Mouse (Mus musculus): ENCODE measurements around the gene Cacna1h. TPM values are rescaled to one million over a fixed set of nuclear protein-coding genes. Genes with fewer than 3 reads are reported as not detected.

Cacna1h gene
- polyA plus RNA-seq, 1 experiment from 2014 or later: 4.4 TPM

- Histone ChIP-seq H3K9me3 (ENCODE audit: control insufficient read depth, low read length) (no peaks in the 10 kb centered on the region), H3K4me1 (replicated peaks; ENCODE audit: control insufficient read depth, insufficient read depth, low read length) (0 out of 2 replicates have a peak, but pooled peaks cover 5% of the 10 kb centered on the region), H3K4me2 (ENCODE audit: low read depth, low read length, severe bottlenecking) (no peak overlapping the region), H3K4me3 (ENCODE audit: low read depth, low read length) (no peak overlapping the region), H3K36me3 (ENCODE audit: control insufficient read depth, insufficient read depth, low read length) (no peaks in the 10 kb centered on the region), H3K27ac (ENCODE audit: low read depth, low read length) (no peak overlapping the region), H3K9ac (ENCODE audit: low read length) (no peak overlapping the region), H3K27me3 (ENCODE audit: control insufficient read depth, insufficient read depth, low read length) (peaks cover 28% of the 10 kb centered on the region)
- 41% methylated on average over 8 of the region's 8 CpGs for WGBS
- ATAC-seq (replicated peaks; ENCODE audit: low FRiP score) (no peak), DNase-seq (ENCODE audit: low spot score) (no peak)
These were observed 37.8 kb upstream of the Cacna1h start for GRCm38 (mm10) chr17:25471418-25471817.

- H3K36me3 ChIP-seq (ENCODE audit: control insufficient read depth, insufficient read depth, low read length): no peaks in the 10 kb centered on the region
- 28% methylated on average over 8 of the region's 8 CpGs for WGBS
- no peak overlapping the region for H3K4me2 ChIP-seq (ENCODE audit: low read depth, low read length, severe bottlenecking)
- 0 out of 2 replicates have a peak, but pooled peaks cover 2% of the 10 kb centered on the region for H3K4me1 ChIP-seq (replicated peaks; ENCODE audit: control insufficient read depth, insufficient read depth, low read length)
- no peak overlapping the region for H3K4me3 ChIP-seq (ENCODE audit: low read depth, low read length)
- ATAC-seq (replicated peaks; ENCODE audit: low FRiP score) (0 out of 2 replicates have a peak, but pooled peaks have one; percentile 18), DNase-seq (ENCODE audit: low spot score) (peak; percentile 84)
- no peak overlapping the region for H3K9ac ChIP-seq (ENCODE audit: low read length)
- no peaks in the 10 kb centered on the region for H3K9me3 ChIP-seq (ENCODE audit: control insufficient read depth, low read length)
- no peak overlapping the region for H3K27ac ChIP-seq (ENCODE audit: low read depth, low read length)
- peaks cover 20% of the 10 kb centered on the region for H3K27me3 ChIP-seq (ENCODE audit: control insufficient read depth, insufficient read depth, low read length)
These were observed 36.2 kb upstream of the Cacna1h start for GRCm38 (mm10) chr17:25469798-25470197.

- 73% methylated on average over 6 of the region's 6 CpGs for WGBS
- no peak overlapping the region for H3K27ac ChIP-seq (ENCODE audit: low read depth, low read length)
- ATAC-seq (replicated peaks; ENCODE audit: low FRiP score) (no peak), DNase-seq (ENCODE audit: low spot score) (no peak)
- H3K36me3 ChIP-seq (ENCODE audit: control insufficient read depth, insufficient read depth, low read length): no peaks in the 10 kb centered on the region
- no peak overlapping the region for H3K9ac ChIP-seq (ENCODE audit: low read length)
- no peak overlapping the region for H3K4me2 ChIP-seq (ENCODE audit: low read depth, low read length, severe bottlenecking)
- no peaks in the 10 kb centered on the region for H3K4me1 ChIP-seq (replicated peaks; ENCODE audit: control insufficient read depth, insufficient read depth, low read length)
- no peaks in the 10 kb centered on the region for H3K9me3 ChIP-seq (ENCODE audit: control insufficient read depth, low read length)
- H3K4me3 ChIP-seq (ENCODE audit: low read depth, low read length): no peak overlapping the region
- peaks cover 12% of the 10 kb centered on the region for H3K27me3 ChIP-seq (ENCODE audit: control insufficient read depth, insufficient read depth, low read length)
These were observed 34.7 kb upstream of the Cacna1h start for GRCm38 (mm10) chr17:25468301-25468700.

- peaks cover 8% of the 10 kb centered on the region for H3K27me3 ChIP-seq (ENCODE audit: control insufficient read depth, insufficient read depth, low read length)
- WGBS: 72% methylated on average over 6 of the region's 6 CpGs
- ATAC-seq (replicated peaks; ENCODE audit: low FRiP score): no peak
These were observed 34.2 kb upstream of the Cacna1h start for GRCm38 (mm10) chr17:25467781-25468180.

GRCm38 (mm10) chr17:25466257-25466656, 32.7 kb upstream of the Cacna1h start:
- WGBS: 91% methylated on average over 2 of the region's 2 CpGs
- no peak overlapping the region for H3K4me2 ChIP-seq (ENCODE audit: low read depth, low read length, severe bottlenecking)
- H3K4me3 ChIP-seq (ENCODE audit: low read depth, low read length): no peak overlapping the region
- H3K27ac ChIP-seq (ENCODE audit: low read depth, low read length): no peak overlapping the region
- H3K9ac ChIP-seq (ENCODE audit: low read length): no peak overlapping the region
- H3K4me1 ChIP-seq (replicated peaks; ENCODE audit: control insufficient read depth, insufficient read depth, low read length): peaks cover 3% of the 10 kb centered on the region; the same call in 1 of the 2 replicates
- H3K36me3 ChIP-seq (ENCODE audit: control insufficient read depth, insufficient read depth, low read length): no peaks in the 10 kb centered on the region
- no peaks in the 10 kb centered on the region for H3K27me3 ChIP-seq (ENCODE audit: control insufficient read depth, insufficient read depth, low read length)
- ATAC-seq (replicated peaks; ENCODE audit: low FRiP score) (no peak), DNase-seq (ENCODE audit: low spot score) (no peak)
- no peaks in the 10 kb centered on the region for H3K9me3 ChIP-seq (ENCODE audit: control insufficient read depth, low read length)

More at GRCm38 (mm10) chr17:25467781-25468180, 34.2 kb upstream of the Cacna1h start:
- Histone ChIP-seq H3K36me3 (ENCODE audit: control insufficient read depth, insufficient read depth, low read length) (no peaks in the 10 kb centered on the region), H3K4me1 (replicated peaks; ENCODE audit: control insufficient read depth, insufficient read depth, low read length) (no peaks in the 10 kb centered on the region; the same call in 1 of the 2 replicates), H3K9ac (ENCODE audit: low read length) (no peak overlapping the region), H3K9me3 (ENCODE audit: control insufficient read depth, low read length) (no peaks in the 10 kb centered on the region), H3K4me2 (ENCODE audit: low read depth, low read length, severe bottlenecking) (no peak overlapping the region), H3K4me3 (ENCODE audit: low read depth, low read length) (no peak overlapping the region), H3K27ac (ENCODE audit: low read depth, low read length) (no peak overlapping the region)
- DNase-seq (ENCODE audit: low spot score): no peak

GRCm38 (mm10) chr17:25464091-25464490, 30.5 kb upstream of the Cacna1h start:
- Histone ChIP-seq H3K4me3 (ENCODE audit: low read depth, low read length) (no peak overlapping the region), H3K9ac (ENCODE audit: low read length) (no peak overlapping the region), H3K27me3 (ENCODE audit: control insufficient read depth, insufficient read depth, low read length) (no peaks in the 10 kb centered on the region), H3K27ac (ENCODE audit: low read depth, low read length) (no peak overlapping the region), H3K36me3 (ENCODE audit: control insufficient read depth, insufficient read depth, low read length) (no peaks in the 10 kb centered on the region), H3K4me2 (ENCODE audit: low read depth, low read length, severe bottlenecking) (no peak overlapping the region), H3K4me1 (replicated peaks; ENCODE audit: control insufficient read depth, insufficient read depth, low read length) (peaks cover 3% of the 10 kb centered on the region; the same call in 1 of the 2 replicates), H3K9me3 (ENCODE audit: control insufficient read depth, low read length) (no peaks in the 10 kb centered on the region)
- DNase-seq (ENCODE audit: low spot score): no peak
- WGBS: 90% methylated on average over 4 of the region's 4 CpGs
- no peak for ATAC-seq (replicated peaks; ENCODE audit: low FRiP score)

GRCm38 (mm10) chr17:25463326-25463945, 29.9 kb upstream of the Cacna1h start:
- no peaks in the 10 kb centered on the region for H3K9me3 ChIP-seq (ENCODE audit: control insufficient read depth, low read length)
- DNase-seq (ENCODE audit: low spot score) (no peak), ATAC-seq (replicated peaks; ENCODE audit: low FRiP score) (no peak)
- no peaks in the 10 kb centered on the region for H3K36me3 ChIP-seq (ENCODE audit: control insufficient read depth, insufficient read depth, low read length)
- H3K4me3 ChIP-seq (ENCODE audit: low read depth, low read length): no peak overlapping the region
- no peak overlapping the region for H3K4me2 ChIP-seq (ENCODE audit: low read depth, low read length, severe bottlenecking)
- no peaks in the 10 kb centered on the region for H3K27me3 ChIP-seq (ENCODE audit: control insufficient read depth, insufficient read depth, low read length)
- H3K27ac ChIP-seq (ENCODE audit: low read depth, low read length): no peak overlapping the region
- 59% methylated on average over 4 of the region's 4 CpGs for WGBS
- peaks cover 3% of the 10 kb centered on the region; the same call in 1 of the 2 replicates for H3K4me1 ChIP-seq (replicated peaks; ENCODE audit: control insufficient read depth, insufficient read depth, low read length)
- no peak overlapping the region for H3K9ac ChIP-seq (ENCODE audit: low read length)

GRCm38 (mm10) chr17:25462236-25462875, 28.8 kb upstream of the Cacna1h start:
- peaks cover 3% of the 10 kb centered on the region; the same call in 1 of the 2 replicates for H3K4me1 ChIP-seq (replicated peaks; ENCODE audit: control insufficient read depth, insufficient read depth, low read length)
- WGBS: 25% methylated on average over 9 of the region's 9 CpGs
- H3K27me3 ChIP-seq (ENCODE audit: control insufficient read depth, insufficient read depth, low read length): no peaks in the 10 kb centered on the region
- H3K9me3 ChIP-seq (ENCODE audit: control insufficient read depth, low read length): no peaks in the 10 kb centered on the region
- ATAC-seq (replicated peaks; ENCODE audit: low FRiP score): peak; percentile 63; the same call in 1 of the 2 replicates
- peak overlapping the region; percentile 27; the same call in 1 of the 2 replicates for H3K9ac ChIP-seq (ENCODE audit: low read length)
- no peak overlapping the region for H3K4me3 ChIP-seq (ENCODE audit: low read depth, low read length)
- peak; percentile 71 for DNase-seq (ENCODE audit: low spot score)
- no peaks in the 10 kb centered on the region for H3K36me3 ChIP-seq (ENCODE audit: control insufficient read depth, insufficient read depth, low read length)
- no peak overlapping the region for H3K27ac ChIP-seq (ENCODE audit: low read depth, low read length)
- peak overlapping the region; percentile 9; the same call in 1 of the 2 replicates for H3K4me2 ChIP-seq (ENCODE audit: low read depth, low read length, severe bottlenecking)

Data from forebrain, embryonic 11.5 days (tissue).